Mouse (Mus musculus) heart, embryonic 16.5 days (tissue): ENCODE results near the gene Cmtm4. TPM values are rescaled to one million over a fixed set of nuclear protein-coding genes. Genes with fewer than 3 reads are reported as not detected.
"Not testable (repeated sequence)": the region's sequence is repeated elsewhere in the genome, so short reads cannot be mapped to it uniquely, and the experiment has no call there.

Source experiments
- ATAC-seq: fragments of 200-750 bp; cut with Nextera tagmentation; replicated peaks from 2 replicates; pipeline ENCODE4 v1.8.0; 2017; ENCODE audit warnings: moderate number of reproducible peaks; ENCODE audit not compliant: insufficient read depth, low FRiP score; ENCODE audit errors: extremely low read depth
- H3K27ac ChIP-seq: fragments of 300-500 bp; sonication (generic); 2 replicates; pipeline ENCODE4 v1.5.1; 2014; ENCODE audit warnings: mild to moderate bottlenecking, low read length, control low read depth, moderate library complexity
- H3K27me3 ChIP-seq: fragments of 300-500 bp; sonication (generic); 2 replicates; pipeline ENCODE4 v1.6.1; 2014; ENCODE audit warnings: low read length, mixed read lengths; ENCODE audit not compliant: control insufficient read depth, insufficient read depth
- H3K36me3 ChIP-seq: fragments of 300-500 bp; sonication (generic); 2 replicates; pipeline ENCODE4 v1.6.1; 2014; ENCODE audit not compliant: control insufficient read depth, insufficient read depth
- H3K4me1 ChIP-seq: fragments of 300-500 bp; sonication (generic); 2 replicates; pipeline ENCODE4 v1.6.1; 2014; ENCODE audit warnings: low read length, mixed read lengths; ENCODE audit not compliant: control insufficient read depth, insufficient read depth
- H3K4me2 ChIP-seq: fragments of 300-500 bp; sonication (generic); 2 replicates; pipeline ENCODE4 v1.6.1; 2014; ENCODE audit warnings: low read depth, mild to moderate bottlenecking, control low read depth, low read length
- H3K4me3 ChIP-seq: fragments of 300-500 bp; sonication (generic); 2 replicates; pipeline ENCODE4 v1.5.1; 2014; ENCODE audit warnings: mild to moderate bottlenecking, control low read depth, low read length
- H3K9ac ChIP-seq: fragments of 300-500 bp; sonication (generic); 2 replicates; pipeline ENCODE4 v1.6.1; 2014; ENCODE audit warnings: low read length, control low read depth
- H3K9me3 ChIP-seq: fragments of 300-500 bp; sonication (generic); replicated peaks from 2 replicates; pipeline ENCODE4 v1.6.1; 2016; ENCODE audit warnings: low read length; ENCODE audit not compliant: control insufficient read depth
- WGBS: fragments of 180-500 bp; shearing (Covaris S2); extraction: QIAGEN DNeasy Blood & Tissue Kit; methylation state at CpG from one replicate; pipeline ENCODE4 v1.1.7; 2014; 5-methylcytosine and 5-hydroxymethylcytosine counted together
- polyA plus RNA-seq: library from polyadenylated mRNA; unstranded; fragments of >200 nt; fragmentation: Nextera tagmentation; extraction: Ambion mirVana; gene quantifications from 2 replicates; pipeline ENCODE4 v1.2.1, GENCODE M21; 2015

Cmtm4 gene
- polyA plus RNA-seq, 1 experiment from 2014 or later: 1.3 TPM

DNA sequence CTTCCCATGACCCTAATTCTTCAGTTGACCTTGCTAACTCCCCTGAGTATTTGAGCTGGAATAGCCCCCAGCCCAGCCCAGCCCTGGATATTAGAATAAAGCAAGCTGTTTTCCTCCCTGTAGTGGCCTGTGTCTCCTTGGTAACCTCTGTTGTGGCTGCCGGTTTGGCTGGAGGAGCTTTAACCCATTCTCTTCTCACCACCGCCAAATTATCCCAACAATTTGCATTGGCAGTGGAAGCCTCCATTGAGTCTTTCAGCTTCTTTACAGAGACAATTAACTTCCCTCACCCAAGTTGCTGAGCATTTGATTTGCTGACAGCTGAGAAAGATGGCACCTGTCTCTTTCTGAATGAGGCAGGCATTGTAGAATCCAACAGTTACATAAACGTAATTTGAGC is 94.0 kb downstream of the Cmtm4 start:
- not testable (repeated sequence) for H3K27ac ChIP-seq, H3K4me2 ChIP-seq, H3K27me3 ChIP-seq, H3K9ac ChIP-seq, H3K9me3 ChIP-seq, H3K36me3 ChIP-seq, ATAC-seq, H3K4me1 ChIP-seq, H3K4me3 ChIP-seq
- 23% methylated on average over 3 of the region's 3 CpGs for WGBS

Other genes with a start within 250 kb of the Cmtm4 start
- gene Bean1, start 225.4 kb downstream of the Cmtm4 start, polyA plus RNA-seq: 0.76 and 0.94 TPM in 2 replicates
- 11.4 and 12.9 TPM in 2 replicates for gene Tk2, start 147.2 kb downstream of the Cmtm4 start, polyA plus RNA-seq
- 24.9 and 27.2 TPM in 2 replicates for gene Cklf, start 144.9 kb downstream of the Cmtm4 start, polyA plus RNA-seq
- gene Cmtm2a, start 102.6 kb downstream of the Cmtm4 start, polyA plus RNA-seq: not detected in 2 replicates
- not detected in 2 replicates for gene Gm45711, start 85.7 kb downstream of the Cmtm4 start, polyA plus RNA-seq
- gene Cmtm1, start 85.7 kb downstream of the Cmtm4 start, polyA plus RNA-seq: not detected in 2 replicates
- not detected in 2 replicates for gene Gm11020, start 74.2 kb downstream of the Cmtm4 start, polyA plus RNA-seq
- not detected in 2 replicates for gene Cmtm2b, start 73.6 kb downstream of the Cmtm4 start, polyA plus RNA-seq
- gene Cmtm3, start 56.4 kb downstream of the Cmtm4 start, polyA plus RNA-seq: 81.8 and 83.9 TPM in 2 replicates
- gene Dync1li2, start 47.2 kb upstream of the Cmtm4 start, polyA plus RNA-seq: 54.2 and 55.9 TPM in 2 replicates
- 0.11 and 0.13 TPM in 2 replicates for gene Terb1, start 114.1 kb upstream of the Cmtm4 start, polyA plus RNA-seq
- 58.4 and 68.8 TPM in 2 replicates for gene Nae1, start 138.8 kb upstream of the Cmtm4 start, polyA plus RNA-seq
- 2.4 and 3.0 TPM in 2 replicates for gene Car7, start 138.9 kb upstream of the Cmtm4 start, polyA plus RNA-seq
- gene Pdp2, start 195.6 kb upstream of the Cmtm4 start, polyA plus RNA-seq: 6.2 and 6.7 TPM in 2 replicates
- 20.1 and 25.9 TPM in 2 replicates for gene Cdh16, start 228.6 kb upstream of the Cmtm4 start, polyA plus RNA-seq
- gene Rrad, start 235.5 kb upstream of the Cmtm4 start, polyA plus RNA-seq: 289 and 293 TPM in 2 replicates
- 171 and 196 TPM in 2 replicates for gene Ciao2b, start 246.2 kb upstream of the Cmtm4 start, polyA plus RNA-seq